Mouse (Mus musculus) CD4-positive, CD25-positive, alpha-beta regulatory T cell, adult 4 months (primary cell): ENCODE data around the gene Capzb. TPM values are rescaled to one million over a fixed set of nuclear protein-coding genes. Genes with fewer than 3 reads are reported as not detected.
A peak's percentile ranks its signal among the peaks of the same experiment; 100 is the strongest.

Experiments used
- ATAC-seq: one replicate; pipeline ENCODE4 v1.8.0; 2017
- polyA plus RNA-seq, 2 experiments: library from polyadenylated mRNA; unstranded; fragments of 100-300 nt; shearing (Covaris generic); gene quantifications; one replicate each; pipeline ENCODE4 v1.2.1; 2017

The Capzb gene
- polyA plus RNA-seq, 2 experiments from 2014 or later, result 479 to 616 TPM

GRCm38 (mm10) chr4:139240334-139240733, 47.6 kb downstream of the Capzb start:
- no peak for ATAC-seq

GRCm38 (mm10) chr4:139241678-139242606, 49.2 kb downstream of the Capzb start:
- ATAC-seq, result peak; percentile 45

GRCm38 (mm10) chr4:139242607-139242955, 49.9 kb downstream of the Capzb start:
- no peak for ATAC-seq

GRCm38 (mm10) chr4:139244176-139244575, 51.5 kb downstream of the Capzb start:
- no peak for ATAC-seq

- no peak for ATAC-seq
Measured at GRCm38 (mm10) chr4:139244766-139245165, 52.1 kb downstream of the Capzb start.

- no peak for ATAC-seq
Measured at GRCm38 (mm10) chr4:139245534-139245933, 52.8 kb downstream of the Capzb start.

- ATAC-seq, result no peak
Measured at GRCm38 (mm10) chr4:139246130-139246877, 53.6 kb downstream of the Capzb start.

- ATAC-seq, result no peak
Measured at GRCm38 (mm10) chr4:139247966-139248365, 55.3 kb downstream of the Capzb start.

- ATAC-seq, result no peak
Measured at GRCm38 (mm10) chr4:139248736-139249135, 56.0 kb downstream of the Capzb start.

- no peak for ATAC-seq
Measured at GRCm38 (mm10) chr4:139250043-139250442, 57.3 kb downstream of the Capzb start.

GRCm38 (mm10) chr4:139250886-139251285, 58.2 kb downstream of the Capzb start:
- no peak for ATAC-seq

GRCm38 (mm10) chr4:139252051-139252760, 59.5 kb downstream of the Capzb start:
- peak; percentile 80 for ATAC-seq

- ATAC-seq, result no peak
Measured at GRCm38 (mm10) chr4:139253206-139253605, 60.5 kb downstream of the Capzb start.

GRCm38 (mm10) chr4:139256146-139256545, 63.4 kb downstream of the Capzb start:
- ATAC-seq, result no peak

GRCm38 (mm10) chr4:139256708-139257107, 64.0 kb downstream of the Capzb start:
- ATAC-seq, result no peak

GRCm38 (mm10) chr4:139258621-139259301, 66.1 kb downstream of the Capzb start:
- no peak for ATAC-seq

GRCm38 (mm10) chr4:139259302-139259871, 66.7 kb downstream of the Capzb start:
- no peak for ATAC-seq

GRCm38 (mm10) chr4:139262981-139263380, 70.3 kb downstream of the Capzb start:
- ATAC-seq, result no peak

GRCm38 (mm10) chr4:139265783-139266499, 73.2 kb downstream of the Capzb start:
- no peak for ATAC-seq

- no peak for ATAC-seq
Measured at GRCm38 (mm10) chr4:139266500-139266865, 73.8 kb downstream of the Capzb start.

- ATAC-seq, result no peak
Measured at GRCm38 (mm10) chr4:139267335-139267734, 74.6 kb downstream of the Capzb start.
